Mouse (Mus musculus): Measurements from ENCODE around the gene Srebf2.
"Not testable (repeated sequence)": the region's sequence is repeated elsewhere in the genome, so short reads cannot be mapped to it uniquely, and the experiment has no call there.

Gene Srebf2

DNA sequence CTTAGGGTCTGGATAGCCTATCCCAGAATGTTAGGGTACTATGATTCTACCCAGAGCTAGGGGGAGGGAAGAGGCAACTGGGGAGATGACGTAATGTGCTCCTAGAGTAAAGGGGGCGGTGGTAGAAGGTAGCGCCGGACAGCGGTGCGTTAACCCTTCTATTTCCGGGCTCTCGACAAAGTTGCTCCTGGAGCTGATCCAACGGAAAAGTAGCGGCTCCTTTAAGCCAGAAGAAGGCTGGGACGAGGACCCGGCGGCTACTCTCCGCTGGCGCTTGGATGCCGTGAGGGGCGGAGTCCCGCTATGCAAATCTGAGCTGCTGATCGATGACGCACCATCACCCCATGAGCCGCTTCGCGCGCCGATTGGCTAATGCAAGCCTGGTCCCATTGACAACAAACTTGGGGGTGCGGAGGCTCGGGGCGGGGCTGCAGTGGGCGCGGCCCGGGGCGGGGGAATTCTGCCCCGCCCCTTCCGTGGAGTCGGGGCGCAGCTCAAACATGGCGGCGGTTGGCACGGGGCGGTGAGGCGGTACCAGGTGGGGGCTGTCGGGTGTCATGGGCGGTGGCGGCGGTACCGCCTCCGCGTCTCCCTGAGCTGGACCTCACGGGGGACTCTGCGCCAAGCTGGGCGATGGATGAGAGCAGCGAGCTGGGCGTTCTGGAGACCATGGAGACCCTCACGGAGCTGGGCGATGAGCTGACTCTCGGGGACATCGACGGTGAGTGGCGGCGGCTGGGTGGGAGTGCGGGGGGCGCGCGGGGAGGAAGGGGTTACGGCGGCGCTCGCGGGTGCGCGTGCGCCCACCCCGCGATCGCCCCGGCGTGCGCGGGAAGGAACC is at the start of gene Srebf2:
TSS of gene Srebf2 (plus strand) at position 412 of the 841 bp plus-strand sequence.
- peak; percentile 99 for DNase-seq

DNA sequence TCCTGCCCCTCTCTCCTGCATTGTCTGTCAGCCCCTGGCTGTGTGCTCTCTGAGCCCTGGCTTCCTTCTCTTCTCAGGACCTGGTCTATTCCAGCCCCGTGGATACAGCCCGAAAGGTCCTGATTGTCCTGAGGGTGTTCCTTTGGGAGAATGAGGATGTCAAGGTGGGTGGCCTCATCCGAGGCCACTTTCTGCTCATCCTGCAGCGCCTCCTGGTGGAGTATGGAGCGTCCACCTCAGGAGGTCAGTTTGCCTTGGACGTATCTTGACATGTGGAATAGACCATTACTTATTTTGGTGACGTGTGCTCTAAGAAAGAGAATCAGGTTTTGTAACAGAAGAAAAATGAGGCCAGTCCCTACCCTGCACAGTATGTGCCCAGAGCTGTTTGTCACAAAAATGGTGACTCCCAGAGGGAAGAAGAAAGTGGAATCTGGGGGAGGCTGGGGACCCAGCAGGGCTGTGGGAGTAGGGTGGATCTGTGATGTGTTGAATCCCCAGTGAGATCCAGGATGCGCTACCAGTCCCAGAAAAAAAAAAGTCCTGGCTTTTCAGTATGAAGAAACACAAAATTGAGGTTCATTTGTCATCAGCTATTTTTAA is 39.9 kb upstream of the Srebf2 start:
- peak in 1 of 2 experiments; percentile 7 for DNase-seq

DNA sequence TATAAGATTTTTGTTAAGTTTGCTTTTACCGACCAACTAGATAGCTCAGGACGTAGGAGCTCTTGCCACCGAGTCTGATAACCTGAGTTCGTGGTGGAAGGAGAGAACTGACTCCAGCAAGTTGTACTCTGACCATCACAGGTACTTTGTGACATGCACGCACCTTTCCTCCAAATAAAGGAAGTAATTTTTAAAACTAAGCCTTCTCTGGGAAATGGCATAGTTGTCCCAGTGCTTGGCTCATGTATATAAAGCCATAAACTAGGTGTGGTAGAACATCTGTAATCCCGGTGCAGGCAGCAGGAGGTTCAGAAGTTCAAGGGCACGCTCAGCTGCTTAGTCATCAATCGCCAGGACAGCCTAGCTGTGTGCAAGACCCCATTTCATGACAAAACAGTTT is 26.4 kb upstream of the Srebf2 start:
- no peak for DNase-seq

DNA sequence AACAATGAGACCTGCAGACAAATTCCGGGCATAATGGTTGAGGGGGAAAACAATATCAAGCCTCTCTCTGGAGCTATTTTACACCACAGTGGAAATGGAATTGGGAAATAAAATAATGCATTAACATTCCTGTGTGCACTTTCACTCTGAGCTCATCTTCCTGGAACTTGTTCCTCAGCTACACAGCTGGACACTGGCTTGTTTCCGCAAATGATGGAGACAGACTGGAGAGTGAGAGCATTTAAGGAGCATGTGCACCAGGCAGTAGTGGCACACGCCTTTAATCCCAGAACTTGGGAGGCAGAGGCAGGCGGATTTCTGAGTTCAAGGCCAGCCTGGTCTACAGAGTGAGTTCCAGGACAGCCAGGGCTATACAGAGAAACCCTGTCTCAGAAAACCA is 20.3 kb upstream of the Srebf2 start:
- not testable (repeated sequence) for DNase-seq

DNA sequence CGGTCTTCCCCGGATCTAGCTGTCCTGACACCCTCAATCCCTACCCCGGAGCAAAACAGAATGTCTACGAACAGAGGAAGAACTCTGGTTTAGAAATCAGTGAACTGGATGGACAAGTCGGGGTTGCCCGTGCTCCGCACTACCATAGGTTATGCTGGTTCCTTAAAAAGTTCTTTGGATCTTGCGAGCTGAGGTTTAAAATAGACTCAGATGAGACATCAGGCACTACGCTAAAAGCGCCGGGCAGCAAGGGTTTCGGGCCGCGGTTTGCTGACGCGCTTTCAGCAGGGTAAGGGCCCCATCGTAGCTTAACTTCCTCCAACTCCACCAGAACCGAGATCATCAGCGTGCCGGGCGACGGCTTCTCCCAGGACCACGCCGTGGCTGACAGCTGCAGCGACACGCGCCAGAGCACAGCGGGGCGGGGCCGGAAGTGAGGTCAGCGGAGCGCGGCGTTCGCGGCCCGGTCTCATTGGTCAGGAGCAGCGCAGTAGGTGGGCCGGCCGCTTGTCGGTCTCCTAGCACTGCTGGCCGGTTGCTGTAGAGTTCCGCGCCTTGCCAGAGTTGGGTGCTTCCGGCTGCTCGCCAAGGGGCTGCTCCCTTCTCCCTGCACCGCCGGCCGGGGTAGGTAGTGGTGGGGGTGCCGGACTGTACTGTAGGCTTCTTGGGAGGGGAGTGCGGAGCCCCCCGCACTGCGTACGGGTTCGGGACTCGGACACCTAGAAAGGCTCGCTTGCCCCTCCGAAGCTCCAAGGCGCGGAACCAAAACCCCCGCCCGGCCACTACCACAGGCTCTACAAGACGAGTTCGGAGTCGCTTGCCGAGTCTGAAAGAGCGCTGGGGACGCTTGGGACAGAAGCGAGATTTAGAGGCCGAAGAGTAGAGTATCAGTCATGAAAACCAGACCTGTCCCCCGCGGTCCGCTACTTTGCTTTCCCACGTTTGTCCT is 19.3 kb upstream of the Srebf2 start, which contains the start of gene Ccdc134:
TSS of gene Ccdc134 (plus strand) at position 497 of the 949 bp plus-strand sequence.
- DNase-seq: peak; percentile 95 to 97

DNA sequence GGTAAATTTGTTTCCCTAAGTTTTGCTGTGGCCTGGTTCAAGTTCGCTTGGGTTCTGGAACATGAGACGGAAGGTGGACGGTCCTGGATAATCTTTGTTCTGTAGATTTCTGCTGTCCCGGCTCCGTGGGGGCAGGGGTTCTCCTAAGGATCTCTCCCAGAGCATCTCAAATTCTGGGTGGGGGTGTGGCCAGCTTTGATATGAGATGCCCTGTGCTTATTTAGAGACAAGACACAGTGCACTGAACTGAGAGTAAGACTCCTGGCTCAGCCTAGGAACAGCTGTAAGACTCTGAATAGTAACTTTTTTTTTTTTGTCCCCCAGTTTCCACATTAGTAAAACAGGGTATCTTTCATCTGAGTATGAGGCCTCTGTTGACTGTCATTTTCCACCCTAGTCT is 18.6 kb upstream of the Srebf2 start:
- no peak for DNase-seq

DNA sequence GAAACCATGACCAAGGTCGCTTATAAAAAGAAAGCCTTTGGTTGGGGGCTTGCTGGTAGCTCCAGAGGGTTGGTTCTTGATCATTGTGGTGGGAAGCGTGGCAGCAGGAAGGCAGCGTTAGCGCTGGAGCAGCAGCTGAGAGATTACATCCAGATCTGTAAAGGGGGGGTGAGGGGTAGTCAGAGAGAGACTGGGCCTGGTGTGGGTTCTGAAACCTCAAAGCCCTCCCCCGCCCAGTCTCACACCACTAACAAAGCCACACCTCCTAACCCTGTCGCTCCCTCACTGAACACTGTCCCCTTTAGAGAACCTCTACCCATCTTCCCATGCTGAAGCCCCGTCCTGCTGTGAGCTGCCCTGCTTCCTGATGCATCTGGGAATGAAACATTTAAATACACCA is 16.4 kb upstream of the Srebf2 start:
- DNase-seq: no peak

DNA sequence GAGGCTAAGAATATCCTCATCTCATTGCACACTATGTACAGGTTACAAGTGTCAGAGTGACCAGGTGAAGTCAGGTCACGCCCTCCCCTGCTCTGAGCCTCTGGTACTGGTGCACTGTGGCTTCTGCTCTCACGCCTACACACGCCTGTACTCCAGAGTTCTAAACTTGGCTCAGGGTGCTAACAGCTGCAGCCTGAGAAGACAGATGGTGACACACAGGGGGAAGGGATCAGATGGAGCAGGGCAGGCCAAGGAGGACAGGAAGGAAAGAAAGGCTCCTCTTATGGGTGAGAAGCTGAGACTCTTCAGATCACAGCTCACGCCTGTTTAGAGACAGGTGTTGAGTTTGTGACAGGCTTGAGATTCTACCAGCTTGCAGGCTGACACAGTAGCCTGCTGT is 11.6 kb upstream of the Srebf2 start:
- DNase-seq: no peak

DNA sequence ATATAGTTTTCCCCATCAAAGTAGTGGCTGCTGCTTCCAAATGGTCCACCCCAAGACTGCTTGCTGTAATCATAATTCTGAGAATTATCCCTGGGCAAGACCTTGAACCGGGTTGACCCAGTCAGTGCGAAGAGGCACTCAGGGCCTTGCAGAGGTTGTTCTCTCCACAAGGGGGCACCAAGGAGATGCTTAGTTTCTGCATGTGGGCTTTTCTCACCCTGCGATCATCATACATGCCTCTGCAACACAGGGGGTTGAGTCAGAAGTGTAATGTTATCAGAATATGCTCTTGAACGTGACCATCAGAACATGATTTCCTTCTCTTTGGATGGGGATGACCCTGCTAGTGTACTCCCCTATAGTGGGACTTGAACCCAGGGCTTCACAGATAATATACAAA is 8.4 kb upstream of the Srebf2 start:
- peak; percentile 56 to 71 for DNase-seq

DNA sequence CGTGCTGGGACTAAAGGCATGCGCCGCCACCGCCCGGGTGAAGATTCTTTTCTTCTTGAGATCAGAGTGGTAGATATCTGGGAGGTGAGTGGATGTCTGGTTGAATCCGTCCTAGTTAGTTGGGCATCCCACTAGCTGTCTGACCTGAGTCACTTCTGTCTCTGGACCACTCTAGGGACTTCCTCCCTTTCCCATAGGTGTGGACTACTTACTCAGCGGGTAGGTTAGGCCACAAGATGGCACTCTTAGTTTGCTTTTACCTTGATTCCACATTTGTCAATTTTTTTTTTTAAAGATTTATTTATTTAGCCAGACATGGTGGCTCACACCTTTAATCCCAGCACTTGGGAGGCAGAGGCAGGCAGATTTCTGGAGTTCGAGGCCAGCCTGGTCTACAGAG is 7.8 kb upstream of the Srebf2 start:
- no peak for DNase-seq

DNA sequence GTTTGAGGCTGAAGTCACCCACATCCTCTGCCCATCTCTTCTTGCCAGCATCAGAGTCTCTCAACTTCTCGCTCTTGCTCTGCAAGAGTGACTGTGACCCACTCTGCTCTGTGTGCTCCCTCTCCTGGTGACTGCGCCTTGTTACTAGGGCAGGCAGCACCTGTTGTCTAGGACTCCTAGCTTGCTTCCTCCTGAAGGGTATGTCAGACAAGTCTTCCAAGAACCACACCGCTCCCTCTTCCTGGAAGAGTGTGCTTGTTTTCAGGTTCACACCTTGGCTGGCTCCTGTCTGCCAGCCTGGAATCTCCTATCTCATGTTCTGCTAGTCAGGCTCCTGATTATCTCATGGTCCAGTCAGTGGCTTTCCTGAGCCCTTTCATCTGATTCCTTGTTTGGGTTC is 6.6 kb upstream of the Srebf2 start:
- DNase-seq: no peak

DNA sequence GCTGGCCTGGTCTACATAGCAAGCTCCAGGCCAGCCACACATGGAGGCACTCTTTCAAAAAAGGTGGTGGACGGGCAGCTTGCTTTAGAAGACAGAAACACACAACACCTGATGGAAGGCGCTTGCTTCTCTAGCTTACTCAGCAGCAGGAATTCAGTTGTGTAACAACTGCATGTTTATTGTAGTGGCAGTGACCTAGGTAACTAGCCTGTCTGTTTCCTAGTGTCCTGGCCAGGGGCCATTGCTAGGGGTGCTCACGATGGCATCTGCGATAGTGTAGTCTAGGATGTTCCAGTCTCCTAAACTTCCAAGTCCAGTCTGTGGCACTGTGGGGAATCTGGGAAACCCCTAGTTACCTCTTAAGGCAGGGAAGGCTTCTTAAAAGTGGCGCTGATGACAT is 2.8 kb upstream of the Srebf2 start:
- peak; percentile 61 to 81 for DNase-seq

DNA sequence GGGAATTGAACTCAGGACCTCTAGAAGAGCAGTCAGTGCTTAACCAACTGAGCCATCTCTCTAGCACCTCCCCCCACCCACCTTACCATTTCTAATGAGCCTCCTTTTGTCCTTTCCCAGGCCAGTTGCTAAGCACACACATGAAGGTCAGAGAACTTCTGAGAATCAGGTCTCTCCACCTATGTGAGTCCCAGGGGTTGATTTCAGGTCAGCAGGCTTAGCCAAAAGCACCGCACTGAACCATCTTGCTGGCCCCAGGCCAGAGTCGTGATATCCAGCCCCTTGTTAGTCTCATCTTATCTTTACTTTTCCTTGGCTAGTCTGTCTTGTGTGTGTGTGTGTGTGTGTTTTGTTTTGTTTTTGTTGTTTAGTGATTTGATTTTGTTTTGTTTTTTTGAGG is 1.6 kb upstream of the Srebf2 start:
- no peak for DNase-seq

DNA sequence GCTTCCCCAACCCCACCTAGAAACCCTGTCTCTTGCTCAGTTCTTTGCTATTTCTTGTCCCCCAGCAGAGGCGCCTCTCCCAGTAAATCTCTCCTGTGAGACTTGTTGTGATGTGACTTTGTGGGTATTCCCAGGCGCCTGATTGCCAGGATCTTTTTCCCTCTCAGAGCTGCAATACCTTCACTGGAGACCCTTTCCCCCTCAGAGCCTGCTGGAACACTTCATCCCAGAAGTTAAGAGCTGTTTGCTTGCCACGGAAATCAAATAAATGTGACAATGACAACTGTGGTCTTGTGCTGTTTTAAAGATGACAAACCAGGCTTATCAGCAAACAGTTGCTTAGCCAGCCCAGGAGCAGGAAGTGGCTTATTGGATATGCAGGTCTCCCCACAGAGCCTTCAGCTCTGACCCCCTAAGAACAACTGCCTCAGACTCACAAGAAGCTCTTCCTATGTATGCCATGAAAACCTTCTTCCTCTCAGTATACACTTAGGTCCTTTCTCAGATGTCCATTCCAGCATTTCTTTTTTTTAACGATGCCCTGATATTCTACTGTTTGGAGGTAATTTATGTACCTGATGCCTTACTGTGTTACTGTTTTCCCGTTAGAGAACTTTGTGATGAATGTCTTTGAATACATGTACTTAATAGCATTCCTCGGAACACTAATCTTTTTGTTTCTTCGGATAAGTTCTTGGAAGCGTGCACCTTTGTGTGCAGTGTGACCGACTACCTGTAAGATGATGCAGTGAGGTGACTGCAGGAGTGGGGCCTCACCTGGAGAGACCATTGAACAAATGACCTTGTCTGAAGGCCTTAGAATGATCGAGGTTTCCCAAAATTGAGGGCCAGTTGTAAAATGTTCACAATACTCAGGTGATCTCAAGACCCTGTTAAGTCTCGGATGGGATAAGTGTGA is 871 bp upstream of the Srebf2 start:
- DNase-seq: no peak

DNA sequence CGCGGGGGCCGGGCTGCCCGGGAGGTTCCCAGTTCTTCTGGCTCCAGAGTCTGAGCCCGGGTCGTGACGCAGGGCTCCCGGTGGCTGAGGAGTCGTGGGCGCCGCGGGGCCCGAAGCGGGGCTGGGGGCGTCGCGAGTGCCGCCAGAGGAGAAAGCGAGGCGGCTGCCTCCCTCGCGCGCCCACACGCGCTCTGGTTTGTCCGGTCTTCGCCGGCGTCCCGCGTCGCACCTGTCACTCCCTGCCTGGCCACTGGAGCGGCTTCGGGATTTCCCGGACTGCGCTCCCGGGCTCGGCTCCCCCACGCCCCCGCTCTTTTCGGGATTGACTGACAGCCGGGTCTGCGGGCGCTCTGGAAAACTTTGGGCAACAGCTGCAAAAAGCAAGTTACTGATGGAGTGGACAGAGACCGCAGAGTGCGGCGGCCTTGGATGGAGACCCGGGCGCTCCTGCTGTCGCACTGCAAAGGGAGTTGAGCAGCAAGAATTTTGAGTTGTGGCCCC is 680 bp downstream of the Srebf2 start:
- DNase-seq: peak; percentile 56 to 63

DNA sequence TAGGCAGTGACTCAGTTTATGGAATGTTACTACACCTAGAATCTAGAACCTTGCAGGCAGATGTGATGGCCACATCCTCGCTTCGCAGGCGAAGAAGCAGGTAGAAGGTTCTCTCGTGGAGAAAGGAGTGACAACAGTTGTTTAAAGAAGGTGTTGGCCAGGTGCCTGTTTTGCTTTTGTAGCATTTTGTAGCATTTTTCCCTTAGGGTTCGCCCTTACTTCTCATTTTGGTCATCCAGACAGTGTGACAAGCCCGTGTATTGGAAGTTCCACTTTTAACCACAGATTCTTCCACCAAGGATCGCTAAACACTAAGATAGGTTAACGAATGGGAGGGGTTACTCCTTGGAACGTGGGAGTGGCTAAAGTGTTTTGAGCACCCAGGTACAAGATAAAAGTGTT is 1.5 kb downstream of the Srebf2 start:
- DNase-seq: peak in 1 of 2 experiments; percentile 42

DNA sequence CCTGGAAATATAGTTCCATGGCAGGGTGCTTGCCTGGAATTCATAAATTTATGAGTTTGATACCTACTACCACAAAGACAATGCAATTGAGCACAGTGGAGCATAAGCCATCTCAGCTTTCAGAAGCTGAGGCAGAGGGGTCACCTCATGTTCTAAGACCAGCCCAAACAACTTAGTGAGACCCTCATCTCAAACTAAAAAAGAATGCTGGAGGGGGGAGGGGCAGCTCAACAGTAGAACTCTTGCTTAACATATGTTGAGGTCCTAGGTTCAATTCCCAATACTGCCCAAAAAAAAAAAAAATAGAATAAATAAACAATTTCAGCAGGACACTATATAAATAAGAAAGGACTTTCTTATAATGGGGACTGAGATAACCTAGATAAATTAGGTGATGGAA is 3.1 kb downstream of the Srebf2 start:
- DNase-seq: no peak

DNA sequence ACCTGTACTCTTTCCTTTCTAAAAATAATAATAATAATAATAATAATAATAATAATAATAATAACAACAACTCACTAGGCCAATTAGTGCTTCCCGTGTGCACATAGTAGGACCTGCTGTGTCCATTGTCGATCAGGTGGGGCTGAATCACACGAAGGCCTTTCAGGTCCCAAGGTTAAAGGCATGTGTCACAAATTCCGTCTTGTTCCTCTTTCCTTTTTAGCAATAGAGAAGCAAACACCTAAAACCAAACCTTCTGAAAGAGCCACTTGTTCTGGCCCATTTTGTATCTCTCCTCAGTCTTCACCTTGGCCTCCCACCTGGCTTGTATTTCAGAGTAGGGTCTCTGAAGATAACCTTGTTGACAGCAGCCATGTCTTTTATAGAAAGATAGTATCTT is 4.2 kb downstream of the Srebf2 start:
- DNase-seq: no peak

DNA sequence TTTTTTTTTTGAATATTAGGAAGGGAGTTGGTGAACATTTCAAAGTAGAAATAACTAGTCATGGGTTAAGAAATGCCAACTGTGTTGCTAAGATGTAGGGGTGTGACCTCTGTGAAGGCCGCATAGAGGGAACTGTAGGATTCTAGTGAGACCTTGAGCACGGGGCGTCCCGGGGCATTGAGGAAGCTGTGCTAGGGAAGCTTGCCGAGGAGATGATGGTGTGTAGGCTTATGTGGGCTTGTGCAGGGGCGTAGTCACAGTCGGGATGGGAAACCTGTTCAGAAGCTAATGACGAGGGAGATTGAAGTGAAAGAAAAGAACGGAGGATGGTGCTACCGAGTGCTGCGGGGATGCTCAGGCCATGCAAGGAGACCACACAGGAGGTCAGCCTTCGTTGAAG is 5.0 kb downstream of the Srebf2 start:
- DNase-seq: no peak

DNA sequence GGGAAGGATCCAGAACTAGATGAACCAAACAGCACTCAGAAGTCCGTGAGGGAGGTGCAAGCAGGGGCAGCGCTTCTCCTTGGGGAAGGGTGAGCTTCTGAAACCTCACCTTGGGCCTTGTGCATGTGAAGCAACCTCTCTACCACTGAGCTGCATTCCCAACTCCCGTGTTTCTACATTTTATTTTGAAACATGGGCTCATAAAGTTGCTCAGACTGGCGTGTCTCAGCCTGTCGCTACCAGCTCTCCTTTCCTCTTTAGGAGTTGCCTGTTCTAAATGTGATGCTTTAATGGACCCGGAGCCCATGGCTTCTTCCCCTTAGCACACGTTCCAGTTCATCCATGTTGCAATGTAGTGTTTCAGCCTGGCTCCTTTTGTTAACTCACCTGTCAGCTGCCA is 5.5 kb downstream of the Srebf2 start:
- no peak for DNase-seq

DNA sequence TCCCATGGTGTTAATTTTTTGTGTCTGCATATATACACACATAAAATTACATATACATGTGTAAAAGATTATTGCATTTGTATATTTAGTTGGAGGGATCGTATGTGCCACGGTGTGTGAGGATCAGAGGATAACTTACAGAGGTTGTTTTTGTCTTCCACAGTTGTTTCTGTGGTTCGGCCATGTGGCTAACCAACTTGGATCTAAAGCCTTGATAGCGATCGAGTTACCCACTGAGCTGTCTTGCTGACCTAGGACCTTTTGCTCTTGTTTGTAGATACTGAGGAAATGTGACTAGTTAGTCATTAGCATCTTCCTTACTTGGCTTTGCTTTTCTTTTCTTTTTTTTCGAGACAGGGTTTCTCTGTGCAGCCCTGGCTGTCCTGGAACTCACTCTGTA is 9.3 kb downstream of the Srebf2 start:
- no peak for DNase-seq

DNA sequence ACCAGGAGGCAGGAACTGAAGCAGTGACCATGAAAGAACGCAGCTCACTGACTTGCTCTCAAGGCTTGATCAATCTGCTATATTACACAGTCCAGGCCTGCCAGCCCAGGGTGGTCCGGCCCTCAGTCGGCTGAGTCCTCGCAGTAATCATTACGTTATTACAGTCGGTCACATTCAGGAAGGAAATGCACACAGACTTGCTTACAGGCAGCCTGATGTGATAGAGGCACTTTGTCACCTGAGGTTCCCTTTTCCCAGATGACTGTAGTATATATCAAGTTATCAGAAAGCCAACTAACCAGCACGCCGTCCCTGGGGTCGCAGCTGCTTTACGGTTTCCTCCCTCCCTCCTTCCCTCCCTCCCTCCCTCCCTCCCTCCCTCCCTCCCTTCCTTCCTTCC is 9.9 kb downstream of the Srebf2 start:
- DNase-seq: no peak
